Mouse (Mus musculus): ENCODE data around the gene Oas1f. TPM values are rescaled to one million over a fixed set of nuclear protein-coding genes. Genes with fewer than 3 reads are reported as not detected.
"Not testable (repeated sequence)": the region's sequence is repeated elsewhere in the genome, so short reads cannot be mapped to it uniquely, and the experiment has no call there.

Oas1f gene
- polyA plus RNA-seq, 1 experiment from 2014 or later = not detected

DNA sequence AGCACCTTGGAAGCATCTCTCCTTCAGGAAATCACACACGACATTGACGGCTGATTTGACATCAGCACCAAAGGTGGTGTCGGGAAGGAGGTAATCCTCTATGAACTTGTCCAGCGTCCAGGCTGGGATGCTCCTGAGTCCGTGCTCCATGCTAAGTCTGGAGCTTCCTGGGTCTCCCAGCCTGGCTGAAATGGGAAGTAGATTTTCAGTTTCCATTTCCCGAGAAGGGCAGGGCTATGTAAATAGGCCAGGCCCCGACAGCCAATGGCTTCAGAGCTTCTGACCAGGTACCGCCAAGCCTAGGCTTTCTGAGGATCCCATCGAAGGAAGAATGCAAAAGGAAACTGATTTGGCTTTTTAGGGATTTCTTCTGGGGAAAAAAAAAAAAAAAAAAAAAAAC, 40.2 kb downstream of the Oas1f start, which contains the start of gene Oas1g:
TSS of gene Oas1g (minus strand) at position 201 of the 400 bp plus-strand sequence.
- H3K36me3 ChIP-seq (ENCODE audit: control insufficient read depth, insufficient read depth, low read length); H3K27me3 ChIP-seq (ENCODE audit: control insufficient read depth, insufficient read depth, low read depth, low read length); H3K9me3 ChIP-seq (replicated peaks; ENCODE audit: control insufficient read depth, low read length, poor library complexity, severe bottlenecking); ATAC-seq; H3K4me1 ChIP-seq (ENCODE audit: control insufficient read depth, insufficient read depth, low read length); H3K27ac ChIP-seq (ENCODE audit: low read length); H3K4me2 ChIP-seq (ENCODE audit: low read length); H3K9ac ChIP-seq (ENCODE audit: low read depth, low read length); H3K4me3 ChIP-seq (ENCODE audit: low read depth, low read length): not testable (repeated sequence)
- WGBS = 33% methylated on average over 5 of the region's 9 CpGs

DNA sequence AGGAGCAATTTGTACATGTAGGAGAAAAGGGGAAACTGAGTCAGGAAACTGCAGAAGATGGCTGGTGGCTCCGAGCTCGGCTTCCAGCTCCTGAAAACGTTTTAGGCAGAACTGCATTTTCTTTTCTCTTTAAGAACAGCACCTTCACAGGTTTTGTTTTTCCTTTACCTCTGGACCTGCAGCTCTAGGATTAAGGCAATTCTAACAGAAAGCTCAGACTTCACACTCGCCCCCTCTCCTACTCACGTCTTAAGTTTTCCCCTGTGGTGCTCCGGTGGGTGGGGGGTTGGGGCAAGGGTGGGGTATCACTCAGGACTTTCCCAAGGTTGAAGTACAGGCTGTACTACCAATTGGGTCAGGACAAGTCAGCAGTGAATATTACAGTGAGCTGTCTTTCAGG, 40.7 kb downstream of the Oas1f start:
- ATAC-seq = no peak
- H3K4me1 ChIP-seq (ENCODE audit: control insufficient read depth, insufficient read depth, low read length) = no peaks in the 10 kb centered on the region
- no peaks in the 10 kb centered on the region for H3K36me3 ChIP-seq (ENCODE audit: control insufficient read depth, insufficient read depth, low read length)
- no peak overlapping the region for H3K4me3 ChIP-seq (ENCODE audit: low read depth, low read length)
- WGBS = 55% methylated on average over 6 of the region's 6 CpGs
- no peaks in the 10 kb centered on the region for H3K27me3 ChIP-seq (ENCODE audit: control insufficient read depth, insufficient read depth, low read depth, low read length)
- no peak overlapping the region for H3K4me2 ChIP-seq (ENCODE audit: low read length)
- no peak overlapping the region for H3K27ac ChIP-seq (ENCODE audit: low read length)
- no peaks in the 10 kb centered on the region for H3K9me3 ChIP-seq (replicated peaks; ENCODE audit: control insufficient read depth, low read length, poor library complexity, severe bottlenecking)
- no peak overlapping the region for H3K9ac ChIP-seq (ENCODE audit: low read depth, low read length)

DNA sequence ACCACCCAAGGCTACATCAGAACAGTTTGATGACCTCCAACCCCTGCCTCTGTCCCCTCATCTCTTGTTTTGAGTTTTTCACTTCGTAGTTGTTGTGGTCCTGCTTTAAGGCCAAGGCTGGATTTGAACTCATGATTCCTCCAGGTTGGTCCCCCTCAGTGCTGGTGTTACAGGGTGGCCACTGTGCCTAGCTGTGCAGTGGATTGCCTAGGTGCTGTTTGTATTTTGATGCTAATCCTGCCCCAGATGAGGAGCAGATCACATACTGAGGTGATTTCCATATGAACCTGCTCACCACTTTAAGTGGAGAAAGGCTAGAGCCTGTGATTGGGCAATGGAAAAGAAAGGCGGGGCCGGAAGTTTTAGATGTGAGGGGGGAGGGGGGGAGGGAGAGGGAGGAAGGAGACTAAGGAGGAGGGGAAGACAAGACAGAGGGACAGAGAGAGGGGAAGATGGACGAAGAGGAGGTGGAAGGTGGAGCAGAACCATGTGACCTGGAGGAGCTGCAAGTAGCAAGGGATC, 41.2 kb downstream of the Oas1f start:
- not testable (repeated sequence) for H3K36me3 ChIP-seq (ENCODE audit: control insufficient read depth, insufficient read depth, low read length); H3K27me3 ChIP-seq (ENCODE audit: control insufficient read depth, insufficient read depth, low read depth, low read length); H3K9me3 ChIP-seq (replicated peaks; ENCODE audit: control insufficient read depth, low read length, poor library complexity, severe bottlenecking); H3K4me2 ChIP-seq (ENCODE audit: low read length); H3K9ac ChIP-seq (ENCODE audit: low read depth, low read length); H3K4me3 ChIP-seq (ENCODE audit: low read depth, low read length); ATAC-seq; H3K4me1 ChIP-seq (ENCODE audit: control insufficient read depth, insufficient read depth, low read length); H3K27ac ChIP-seq (ENCODE audit: low read length)
- WGBS = 40% methylated on average over 4 of the region's 4 CpGs

DNA sequence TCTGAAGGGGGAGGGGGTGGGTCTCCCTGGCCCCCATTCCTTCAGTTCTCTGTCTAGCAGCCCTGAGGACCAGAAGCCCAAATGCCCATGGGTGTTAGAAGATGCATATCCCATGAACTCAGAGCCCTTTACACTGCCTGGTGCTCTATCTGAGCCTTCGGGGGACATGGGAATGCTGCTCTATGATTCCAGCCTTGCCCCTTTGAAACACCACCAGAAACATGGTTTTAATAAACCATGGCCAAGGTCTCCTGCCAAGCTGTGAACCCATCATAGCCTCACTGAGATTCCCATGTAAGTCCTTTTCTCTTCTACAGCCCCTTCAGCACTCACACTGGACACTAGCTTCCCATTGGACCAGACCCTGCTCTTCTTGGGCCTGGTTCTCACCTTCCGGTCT, 42.9 kb downstream of the Oas1f start:
- no peaks in the 10 kb centered on the region for H3K4me1 ChIP-seq (ENCODE audit: control insufficient read depth, insufficient read depth, low read length)
- no peak overlapping the region for H3K4me2 ChIP-seq (ENCODE audit: low read length)
- H3K9ac ChIP-seq (ENCODE audit: low read depth, low read length) = no peak overlapping the region
- H3K4me3 ChIP-seq (ENCODE audit: low read depth, low read length) = no peak overlapping the region
- WGBS = 84% methylated on average over 2 of the region's 2 CpGs
- no peaks in the 10 kb centered on the region for H3K27me3 ChIP-seq (ENCODE audit: control insufficient read depth, insufficient read depth, low read depth, low read length)
- no peaks in the 10 kb centered on the region for H3K9me3 ChIP-seq (replicated peaks; ENCODE audit: control insufficient read depth, low read length, poor library complexity, severe bottlenecking)
- no peak for ATAC-seq
- no peaks in the 10 kb centered on the region for H3K36me3 ChIP-seq (ENCODE audit: control insufficient read depth, insufficient read depth, low read length)
- no peak overlapping the region for H3K27ac ChIP-seq (ENCODE audit: low read length)

DNA sequence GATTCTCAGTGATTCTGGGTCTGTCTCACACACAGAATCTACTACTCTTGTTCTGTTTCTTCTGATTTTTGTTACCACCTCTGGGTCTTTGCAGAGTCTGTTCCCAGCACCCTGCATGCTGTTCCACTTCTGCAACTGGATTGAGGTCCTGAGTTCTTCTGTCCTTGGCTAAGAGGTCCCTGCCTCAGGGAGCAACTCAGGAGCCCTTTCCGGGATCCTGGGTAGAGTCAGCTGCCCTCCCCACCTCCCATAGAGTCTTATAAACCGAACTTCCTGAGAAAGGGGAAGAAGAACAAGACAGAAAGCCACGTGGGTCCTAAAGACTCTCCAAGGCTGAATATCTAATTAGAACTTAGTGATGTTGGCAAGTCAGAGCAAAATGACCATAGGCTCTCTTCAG, 43.8 kb downstream of the Oas1f start:
- ATAC-seq = no peak
- Histone ChIP-seq H3K27ac (ENCODE audit: low read length) (no peak overlapping the region), H3K4me3 (ENCODE audit: low read depth, low read length) (no peak overlapping the region)

DNA sequence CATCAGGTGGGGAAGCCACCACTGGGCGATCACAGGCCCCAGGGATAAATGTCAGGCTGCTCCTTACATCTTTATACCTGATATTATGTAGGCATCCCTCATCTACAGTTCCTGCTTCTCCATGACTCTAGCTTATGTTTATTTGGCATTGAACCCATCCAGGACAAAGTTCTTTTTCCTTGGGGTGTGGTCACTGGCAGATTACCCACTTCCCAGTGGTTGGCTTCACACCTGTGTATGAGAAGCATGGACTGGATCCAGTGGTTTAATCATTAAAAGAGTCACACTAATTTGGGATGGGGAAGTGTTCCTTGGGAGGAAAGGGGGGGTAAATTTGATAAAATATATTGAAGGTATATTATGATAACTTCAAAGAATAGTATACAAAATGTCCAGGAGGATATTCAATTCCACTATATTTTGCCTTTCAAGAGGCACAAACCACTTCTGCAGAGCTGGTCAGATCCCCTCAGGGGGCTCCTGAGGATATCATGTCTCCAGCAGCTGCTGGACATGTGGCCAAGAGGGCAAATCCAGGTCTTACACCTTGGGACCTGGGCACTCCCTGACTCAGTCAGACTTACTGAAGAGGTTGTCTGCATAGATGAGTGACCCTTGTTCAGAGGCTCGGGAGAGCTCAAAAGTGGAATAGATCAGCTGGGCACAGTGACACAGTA, 44.5 kb downstream of the Oas1f start:
- H3K27ac ChIP-seq (ENCODE audit: low read length); H3K9me3 ChIP-seq (replicated peaks; ENCODE audit: control insufficient read depth, low read length, poor library complexity, severe bottlenecking); H3K4me3 ChIP-seq (ENCODE audit: low read depth, low read length); ATAC-seq; H3K27me3 ChIP-seq (ENCODE audit: control insufficient read depth, insufficient read depth, low read depth, low read length); H3K4me2 ChIP-seq (ENCODE audit: low read length); H3K4me1 ChIP-seq (ENCODE audit: control insufficient read depth, insufficient read depth, low read length); H3K9ac ChIP-seq (ENCODE audit: low read depth, low read length); H3K36me3 ChIP-seq (ENCODE audit: control insufficient read depth, insufficient read depth, low read length): not testable (repeated sequence)
- WGBS = 83% methylated on average over 2 of the region's 2 CpGs

More for the DNA sequence above, 43.8 kb downstream of the Oas1f start:
- no peaks in the 10 kb centered on the region for H3K9me3 ChIP-seq (replicated peaks; ENCODE audit: control insufficient read depth, low read length, poor library complexity, severe bottlenecking)
- H3K4me1 ChIP-seq (ENCODE audit: control insufficient read depth, insufficient read depth, low read length) = no peaks in the 10 kb centered on the region
- no peak overlapping the region for H3K9ac ChIP-seq (ENCODE audit: low read depth, low read length)
- no peak overlapping the region for H3K4me2 ChIP-seq (ENCODE audit: low read length)
- H3K36me3 ChIP-seq (ENCODE audit: control insufficient read depth, insufficient read depth, low read length) = no peaks in the 10 kb centered on the region
- WGBS = 55% methylated on average over 3 of the region's 3 CpGs
- H3K27me3 ChIP-seq (ENCODE audit: control insufficient read depth, insufficient read depth, low read depth, low read length) = no peaks in the 10 kb centered on the region

DNA sequence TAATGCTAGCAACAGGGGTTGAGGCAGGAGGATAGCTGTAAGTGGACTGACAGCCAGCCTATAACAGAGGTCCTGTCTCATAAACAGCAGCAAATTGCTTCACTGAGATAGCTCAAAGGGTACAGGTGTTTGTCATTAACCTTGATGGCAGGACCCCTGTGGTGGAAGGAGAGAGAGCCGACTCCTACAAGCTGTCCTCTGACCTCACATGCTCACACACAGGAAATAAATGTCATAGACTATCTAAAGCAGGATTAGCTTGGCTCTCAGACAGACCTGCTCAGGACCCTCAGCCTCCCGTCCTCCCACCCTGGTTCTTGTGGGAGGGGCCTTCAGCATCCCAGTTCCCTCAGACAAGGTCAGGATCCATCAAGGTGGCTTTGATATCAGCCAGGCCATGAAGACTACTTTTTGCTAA, 45.1 kb downstream of the Oas1f start:
- no peak overlapping the region for H3K4me2 ChIP-seq (ENCODE audit: low read length)
- no peak overlapping the region for H3K9ac ChIP-seq (ENCODE audit: low read depth, low read length)
- no peaks in the 10 kb centered on the region for H3K4me1 ChIP-seq (ENCODE audit: control insufficient read depth, insufficient read depth, low read length)
- 66% methylated on average over 2 of the region's 2 CpGs for WGBS
- no peaks in the 10 kb centered on the region for H3K27me3 ChIP-seq (ENCODE audit: control insufficient read depth, insufficient read depth, low read depth, low read length)
- no peak for ATAC-seq
- H3K36me3 ChIP-seq (ENCODE audit: control insufficient read depth, insufficient read depth, low read length) = no peaks in the 10 kb centered on the region
- no peak overlapping the region for H3K4me3 ChIP-seq (ENCODE audit: low read depth, low read length)
- no peak overlapping the region for H3K27ac ChIP-seq (ENCODE audit: low read length)
- H3K9me3 ChIP-seq (replicated peaks; ENCODE audit: control insufficient read depth, low read length, poor library complexity, severe bottlenecking) = no peaks in the 10 kb centered on the region

DNA sequence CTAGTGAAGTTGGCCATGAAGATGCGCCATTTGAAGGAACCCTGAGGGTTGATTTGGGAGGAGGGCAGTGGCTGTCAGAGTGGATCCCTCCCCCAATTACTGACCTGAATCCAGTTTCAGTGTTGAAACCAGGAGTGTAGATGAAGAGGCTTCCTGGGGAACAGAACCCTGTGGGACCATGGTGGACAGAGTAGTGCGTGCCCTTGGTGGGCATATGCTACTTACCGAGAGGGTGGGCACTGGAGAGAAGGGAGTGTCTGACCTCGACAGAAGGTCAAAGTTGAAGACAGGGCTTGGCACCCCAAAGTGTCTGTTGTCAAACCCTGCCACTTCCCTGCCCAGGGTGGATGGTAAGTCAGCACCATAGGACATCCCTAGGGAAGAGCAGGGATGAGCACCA, 46.7 kb downstream of the Oas1f start:
- H3K9ac ChIP-seq (ENCODE audit: low read depth, low read length); H3K27me3 ChIP-seq (ENCODE audit: control insufficient read depth, insufficient read depth, low read depth, low read length); H3K27ac ChIP-seq (ENCODE audit: low read length); ATAC-seq; H3K9me3 ChIP-seq (replicated peaks; ENCODE audit: control insufficient read depth, low read length, poor library complexity, severe bottlenecking); H3K4me2 ChIP-seq (ENCODE audit: low read length); H3K4me3 ChIP-seq (ENCODE audit: low read depth, low read length); H3K4me1 ChIP-seq (ENCODE audit: control insufficient read depth, insufficient read depth, low read length); H3K36me3 ChIP-seq (ENCODE audit: control insufficient read depth, insufficient read depth, low read length): not testable (repeated sequence)
- 94% methylated on average over 4 of the region's 4 CpGs for WGBS

DNA sequence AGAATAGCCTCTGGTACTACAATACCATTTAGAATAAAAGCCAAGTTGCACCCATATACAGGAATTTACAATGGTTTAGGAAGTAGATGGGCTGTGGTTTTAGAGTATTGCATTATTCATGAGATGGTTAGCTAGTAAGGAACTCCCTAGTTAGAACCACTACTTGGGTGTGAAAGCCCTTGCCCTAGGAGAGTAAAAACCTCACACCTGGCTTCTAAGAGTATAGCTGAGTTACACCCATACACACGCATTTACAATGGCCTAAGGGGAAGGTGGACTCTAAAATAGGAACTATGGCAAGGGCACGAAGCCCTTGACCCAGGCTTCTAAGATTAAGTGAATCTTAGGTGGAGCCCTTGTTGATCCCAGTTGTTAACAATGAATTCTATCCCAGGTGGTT, 47.5 kb downstream of the Oas1f start:
- H3K36me3 ChIP-seq (ENCODE audit: control insufficient read depth, insufficient read depth, low read length); H3K4me1 ChIP-seq (ENCODE audit: control insufficient read depth, insufficient read depth, low read length); H3K27ac ChIP-seq (ENCODE audit: low read length); ATAC-seq; H3K27me3 ChIP-seq (ENCODE audit: control insufficient read depth, insufficient read depth, low read depth, low read length); H3K4me3 ChIP-seq (ENCODE audit: low read depth, low read length); H3K9ac ChIP-seq (ENCODE audit: low read depth, low read length); H3K9me3 ChIP-seq (replicated peaks; ENCODE audit: control insufficient read depth, low read length, poor library complexity, severe bottlenecking); H3K4me2 ChIP-seq (ENCODE audit: low read length): not testable (repeated sequence)
- WGBS = 72% methylated on average over 2 of the region's 2 CpGs
